Mouse (Mus musculus) brain, embryonic 14.5 days (tissue): Measurements from ENCODE around the gene Veph1.

ENCODE experiments used
- CTCF ChIP-seq: fragments of 200-500 bp; IDR thresholded peaks from 2 replicates; pipeline ENCODE4 v1.5.1; 2012; ENCODE audit warnings: inconsistent platforms, mild to moderate bottlenecking, moderate library complexity, borderline replicate concordance; ENCODE audit not compliant: insufficient read depth, insufficient read length; ENCODE audit errors: extremely low read depth
- POLR2A ChIP-seq: fragments of 200-500 bp; IDR thresholded peaks from 2 replicates; pipeline ENCODE4 v1.6.1; 2012; ENCODE audit warnings: mild to moderate bottlenecking, inconsistent platforms, borderline replicate concordance; ENCODE audit not compliant: poor library complexity, insufficient read depth, insufficient read length, severe bottlenecking; ENCODE audit errors: extremely low read depth

GRCm38 (mm10) chr3:66131264-66131950, 165.2 kb downstream of the Veph1 start:
- TF ChIP-seq POLR2A: no peak
- TF ChIP-seq CTCF: no peak
